Comparison of ENCODE assay signal across 8 mouse cellular contexts in genomic region chr6:22003200-22003587, GRCm38 (mm10). TPM values are rescaled to one million over a fixed set of nuclear protein-coding genes. Genes with fewer than 3 reads are reported as not detected.
DNase-seq lines count a peak whose midpoint lies in the region; ATAC-seq and TF ChIP-seq lines count a peak whose summit lies in the region.

No protein-coding gene starts in this region.

- H3K4me1 ChIP-seq in neural tube, embryonic 15.5 days, result 0 out of 2 replicates have a peak, but pooled peaks cover 2% of the 10 kb centered on the region
- peaks cover 20% of the 10 kb centered on the region for H3K4me1 ChIP-seq in heart, embryonic 12.5 days (replicated peaks)
- peaks cover 5% of the 10 kb centered on the region for H3K4me1 ChIP-seq in testis, adult 2 months (ENCODE audit: control insufficient read depth, insufficient read depth, low read length)

- H3K4me2 ChIP-seq in neural tube, embryonic 15.5 days, result no peak overlapping the region
- peak overlapping the region; percentile 28 for H3K4me2 ChIP-seq in heart, embryonic 12.5 days

- no peak for TF ChIP-seq POLR2A in testis, adult 2 months (IDR thresholded peaks at IDR 0.05; ENCODE audit: control insufficient read depth, low read depth, low read length)

- 21% methylated on average over 6 of the region's 6 CpGs for WGBS in neural tube, embryonic 15.5 days
- WGBS in heart, embryonic 12.5 days, result 20% methylated on average over 6 of the region's 6 CpGs

- ATAC-seq in neural tube, embryonic 15.5 days (ENCODE audit: low FRiP score), result no peak
- ATAC-seq in heart, embryonic 12.5 days (ENCODE audit: insufficient number of reproducible peaks, low FRiP score), result no peak

- no peaks in the 10 kb centered on the region for H3K27me3 ChIP-seq in neural tube, embryonic 15.5 days (replicated peaks)
- H3K27me3 ChIP-seq in heart, embryonic 12.5 days (replicated peaks), result no peaks in the 10 kb centered on the region
- no peaks in the 10 kb centered on the region for H3K27me3 ChIP-seq in testis, adult 2 months (ENCODE audit: control insufficient read depth, insufficient read depth, low read length)

- H3K4me3 ChIP-seq in neural tube, embryonic 15.5 days (replicated peaks), result no peak overlapping the region
- no peak overlapping the region for H3K4me3 ChIP-seq in heart, embryonic 12.5 days
- H3K4me3 ChIP-seq in testis, adult 2 months (ENCODE audit: control insufficient read depth, low read depth, low read length), result no peak overlapping the region

- no peaks in the 10 kb centered on the region for H3K36me3 ChIP-seq in neural tube, embryonic 15.5 days
- no peaks in the 10 kb centered on the region for H3K36me3 ChIP-seq in heart, embryonic 12.5 days
- no peaks in the 10 kb centered on the region for H3K36me3 ChIP-seq in testis, adult 2 months (ENCODE audit: control insufficient read depth, insufficient read depth, low read length)

- H3K9me3 ChIP-seq in neural tube, embryonic 15.5 days (replicated peaks), result no peaks in the 10 kb centered on the region
- no peaks in the 10 kb centered on the region for H3K9me3 ChIP-seq in heart, embryonic 12.5 days (replicated peaks)

- no peak overlapping the region for H3K9ac ChIP-seq in neural tube, embryonic 15.5 days (replicated peaks)
- H3K9ac ChIP-seq in heart, embryonic 12.5 days, result no peak overlapping the region

- no peak for TF ChIP-seq CTCF in testis, adult 2 months (IDR thresholded peaks at IDR 0.05; ENCODE audit: control insufficient read depth, insufficient read depth, insufficient replicate concordance, low read depth, low read length)

- peak; percentile 52 for DNase-seq in neural tube, embryonic 10.5 days (ENCODE audit: extremely low spot score, low spot score)
- DNase-seq in kidney, postnatal 25 days, result peak; percentile 41 to 58
- no peak for DNase-seq in left cerebral cortex, adult 11 months (ENCODE audit: low spot score)
- DNase-seq in thymus, postnatal 14 days, result no peak
- DNase-seq in MN1 (ENCODE audit: low spot score), result no peak

- H3K27ac ChIP-seq in neural tube, embryonic 15.5 days (replicated peaks), result no peak overlapping the region
- H3K27ac ChIP-seq in heart, embryonic 12.5 days (ENCODE audit: poor library complexity, severe bottlenecking), result no peak overlapping the region
- H3K27ac ChIP-seq in testis, adult 2 months (ENCODE audit: control insufficient read depth, insufficient read depth, low read depth, low read length), result peak overlapping the region; percentile 77

RNA-seq across cellular contexts. Expression of gene Cped1, which starts 17.5 kb away (rescaled TPM):
- 2.7 and 3.6 TPM in 2 replicates for polyA plus RNA-seq in neural tube, embryonic 15.5 days (2015; fragmentation: Nextera tagmentation; extraction: Ambion mirVana)
- 5.2 and 6.0 TPM in 2 replicates for polyA plus RNA-seq in heart, embryonic 12.5 days (2016; fragmentation: Nextera tagmentation; extraction: Ambion mirVana)
- polyA plus RNA-seq in testis, adult 2 months (2012; rRNA removed), result 1.3 and 1.8 TPM in 2 replicates

RNA-seq across cellular contexts. Expression of gene Ing3, which starts 53.8 kb away (rescaled TPM):
- 38.7 and 45.5 TPM in 2 replicates for polyA plus RNA-seq in neural tube, embryonic 15.5 days (2015; fragmentation: Nextera tagmentation; extraction: Ambion mirVana)
- polyA plus RNA-seq in heart, embryonic 12.5 days (2016; fragmentation: Nextera tagmentation; extraction: Ambion mirVana), result 32.9 and 37.8 TPM in 2 replicates
- 14.2 and 15.6 TPM in 2 replicates for polyA plus RNA-seq in testis, adult 2 months (2012; rRNA removed)

Comparison
In these comparisons a context has a peak if more than half of its experiments do, and no peak if none do; other contexts are left out.
1. DNase-seq: peak in neural tube, embryonic 10.5 days (single experiment) and kidney, postnatal 25 days (2 of 2); none in left cerebral cortex, adult 11 months (single experiment), thymus, postnatal 14 days (single experiment) and MN1 (single experiment).